Mouse (Mus musculus) liver, embryonic 14.5 days (tissue): ENCODE measurements around the gene Pgrmc1. TPM values are rescaled to one million over a fixed set of nuclear protein-coding genes. Genes with fewer than 3 reads are reported as not detected.

Experiments used
- ATAC-seq: fragments of 200-750 bp; cut with Nextera tagmentation; 2 replicates; pipeline ENCODE4 v1.8.0; 2017; ENCODE audit warnings: moderate number of reproducible peaks, mild to moderate bottlenecking, moderate library complexity; ENCODE audit not compliant: insufficient read depth
- DNase-seq, 3 experiments: peaks; one replicate each; pipeline ENCODE4 v3.0.0-alpha.2; 2012 to 2013; ENCODE audit warnings: low read depth in 3 of 3, low spot score in 3 of 3
- H3K27ac ChIP-seq: fragments of 300-500 bp; sonication (generic); 2 replicates; pipeline ENCODE4 v1.5.1; 2014; ENCODE audit warnings: moderate library complexity, mild to moderate bottlenecking, control low read depth, inconsistent platforms
- H3K27me3 ChIP-seq: fragments of 300-500 bp; sonication (generic); 2 replicates; pipeline ENCODE4 v1.6.1; 2014; ENCODE audit warnings: mild to moderate bottlenecking, low read length, moderate library complexity; ENCODE audit not compliant: control insufficient read depth, insufficient read depth
- H3K36me3 ChIP-seq: fragments of 300-500 bp; sonication (generic); replicated peaks from 2 replicates; pipeline ENCODE4 v1.6.1; 2014; ENCODE audit warnings: low read depth; ENCODE audit not compliant: control insufficient read depth, insufficient read depth
- H3K4me1 ChIP-seq, 2 experiments: fragments of 200-500 bp in 1 of 2; fragments of 300-500 bp in 1 of 2; sonication (generic) in 1 of 2; replicated peaks; 2 replicates each; pipeline ENCODE4 v1.6.1; 2012 to 2014; ENCODE audit warnings: antibody characterized with exemption in 1 of 2, inconsistent platforms in 1 of 2, low read length in 1 of 2; ENCODE audit not compliant: control insufficient read depth in 2 of 2, insufficient read depth in 2 of 2
- H3K4me2 ChIP-seq: fragments of 300-500 bp; sonication (generic); 2 replicates; pipeline ENCODE4 v1.6.1; 2014; ENCODE audit warnings: low read depth, mild to moderate bottlenecking, control low read depth, moderate library complexity
- H3K4me3 ChIP-seq, 2 experiments: fragments of 200-500 bp in 1 of 2; fragments of 300-500 bp in 1 of 2; sonication (generic) in 1 of 2; 2 replicates each; pipeline ENCODE4 v1.5.1; 2012 to 2014; ENCODE audit warnings: low read depth in 2 of 2, low read length in 2 of 2, mild to moderate bottlenecking in 2 of 2, control low read depth in 1 of 2, inconsistent platforms in 1 of 2, moderate library complexity in 1 of 2; ENCODE audit not compliant: insufficient read depth in 1 of 2
- H3K9ac ChIP-seq: fragments of 300-500 bp; sonication (generic); replicated peaks from 2 replicates; pipeline ENCODE4 v1.6.1; 2014; ENCODE audit warnings: mild to moderate bottlenecking, control low read depth, moderate library complexity
- H3K9me3 ChIP-seq: fragments of 300-500 bp; sonication (generic); 2 replicates; pipeline ENCODE4 v1.6.1; 2016; ENCODE audit warnings: low read length, mixed read lengths; ENCODE audit not compliant: control insufficient read depth
- CTCF ChIP-seq: IDR thresholded peaks from 2 replicates; pipeline ENCODE4 v1.5.1; 2016; ENCODE audit warnings: antibody characterized with exemption, low read depth, control low read depth
- EP300 ChIP-seq: IDR thresholded peaks from 2 replicates; pipeline ENCODE4 v1.6.1; 2016; ENCODE audit warnings: antibody characterized with exemption, low read depth
- WGBS: fragments of 180-500 bp; shearing (Covaris S2); extraction: QIAGEN DNeasy Blood & Tissue Kit; methylation state at CpG from one replicate; pipeline ENCODE4 v1.1.7; 2014; ENCODE audit not compliant: insufficient replicate concordance; 5-methylcytosine and 5-hydroxymethylcytosine counted together
- polyA plus RNA-seq, 2 experiments: library from polyadenylated mRNA; depleted of rRNA in 1 of 2; stranded (reverse) in 1 of 2; unstranded in 1 of 2; fragments of >200 nt; fragmentation: Nextera tagmentation in 1 of 2; extraction: Ambion mirVana in 1 of 2; gene quantifications; 2 replicates each; pipeline versions ENCODE4 v1.2.1 to v1.2.3; 2012 to 2014

The Pgrmc1 gene
- polyA plus RNA-seq, 2 experiments = 48.6 to 102 TPM

GRCm38 (mm10) chrX:36600066-36600465 lies 2.1 kb downstream of the Pgrmc1 start:
- Histone ChIP-seq H3K9me3 (no peaks in the 10 kb centered on the region), H3K27ac (no peak overlapping the region), H3K36me3 (no peaks in the 10 kb centered on the region; the same call in 1 of the 2 replicates), H3K9ac (no peak overlapping the region), H3K27me3 (no peaks in the 10 kb centered on the region), H3K4me2 (peak overlapping the region; percentile 57; the same call in 1 of the 2 replicates), H3K4me3 (no peak overlapping the region), H3K4me1 (peaks cover 0 to 8% of the 10 kb centered on the region in 2 experiments; a peak in 1 of 4 replicates)
- ATAC-seq (no peak), DNase-seq (no peak)
- TF ChIP-seq EP300 (no peak), CTCF (no peak)
- WGBS = 50% methylated on average over 8 of the region's 8 CpGs

DNA sequence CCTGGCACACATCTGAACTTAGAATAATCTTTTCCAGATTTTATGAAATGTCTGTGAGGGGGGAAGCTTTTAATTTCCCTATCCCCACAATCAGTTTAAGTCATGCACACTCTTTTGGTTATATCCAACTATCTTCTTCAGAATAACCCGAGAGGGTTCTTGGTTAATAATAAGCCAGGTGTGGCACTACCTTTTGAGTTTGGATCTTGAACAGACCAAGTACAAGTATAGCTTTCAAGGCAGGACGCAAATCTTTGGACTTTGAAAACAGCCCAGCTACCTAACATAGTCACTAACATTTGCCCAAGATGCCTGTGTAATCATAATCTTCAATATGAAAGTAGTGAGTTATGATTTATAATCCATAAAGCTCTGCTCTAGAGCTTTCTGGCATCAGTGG lies 4.9 kb downstream of the Pgrmc1 start:
- 55% methylated on average over 2 of the region's 2 CpGs for WGBS
- H3K4me2 ChIP-seq = no peak overlapping the region
- TF ChIP-seq CTCF (no peak), EP300 (no peak)
- no peak overlapping the region for H3K4me3 ChIP-seq
- no peak overlapping the region for H3K27ac ChIP-seq
- H3K4me1 ChIP-seq = peaks cover 0 to 6% of the 10 kb centered on the region in 2 experiments; a peak in 1 of 4 replicates
- no peaks in the 10 kb centered on the region; the same call in 1 of the 2 replicates for H3K36me3 ChIP-seq
- H3K9ac ChIP-seq = no peak overlapping the region
- no peaks in the 10 kb centered on the region for H3K9me3 ChIP-seq
- no peak for ATAC-seq
- no peak for DNase-seq
- H3K27me3 ChIP-seq = no peaks in the 10 kb centered on the region

- 49% methylated on average over 4 of the region's 4 CpGs for WGBS
- Histone ChIP-seq H3K4me3 (no peak overlapping the region), H3K9me3 (no peaks in the 10 kb centered on the region), H3K27ac (no peak overlapping the region), H3K36me3 (no peaks in the 10 kb centered on the region; the same call in 1 of the 2 replicates), H3K27me3 (no peaks in the 10 kb centered on the region), H3K4me1 (peaks cover 0 to 4% of the 10 kb centered on the region in 2 experiments; a peak in 1 of 4 replicates), H3K4me2 (no peak overlapping the region), H3K9ac (no peak overlapping the region)
- DNase-seq (no peak), ATAC-seq (no peak)
- no peak for TF ChIP-seq EP300
- TF ChIP-seq CTCF = no peak
These were observed 6.0 kb downstream of the Pgrmc1 start for GRCm38 (mm10) chrX:36604040-36604439.

DNA sequence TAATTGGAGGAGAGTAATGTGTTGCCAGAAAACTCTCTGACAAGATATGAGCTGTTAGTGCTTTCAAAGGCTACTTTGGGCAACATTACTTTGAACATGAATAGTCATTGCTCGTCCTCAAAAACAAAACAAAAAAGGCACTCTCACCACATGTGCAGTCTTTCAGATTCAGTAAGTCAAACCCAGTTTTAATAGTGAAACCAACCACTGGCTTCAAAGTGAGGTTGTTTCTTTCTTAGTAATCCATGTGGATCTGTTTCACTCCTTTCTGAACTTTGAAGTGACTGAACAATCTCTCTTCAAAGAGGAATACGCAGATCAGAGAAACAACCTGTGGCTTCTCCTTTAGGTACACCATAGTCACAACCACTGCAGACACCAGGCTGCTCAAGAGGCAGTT lies 11.1 kb downstream of the Pgrmc1 start:
- Histone ChIP-seq H3K9ac (no peak overlapping the region), H3K27ac (no peak overlapping the region), H3K27me3 (no peaks in the 10 kb centered on the region), H3K4me3 (no peak overlapping the region), H3K36me3 (no peaks in the 10 kb centered on the region), H3K4me2 (no peak overlapping the region), H3K4me1 (no peaks in the 10 kb centered on the region), H3K9me3 (no peaks in the 10 kb centered on the region)
- DNase-seq = no peak
- 72% methylated on average over 2 of the region's 2 CpGs for WGBS
- TF ChIP-seq EP300 = no peak
- TF ChIP-seq CTCF = no peak
- ATAC-seq = no peak

- DNase-seq (no peak), ATAC-seq (no peak)
- no peak overlapping the region for H3K27ac ChIP-seq
- TF ChIP-seq EP300 (no peak), CTCF (no peak)
- no peak overlapping the region for H3K9ac ChIP-seq
- H3K4me2 ChIP-seq = no peak overlapping the region
- H3K36me3 ChIP-seq = no peaks in the 10 kb centered on the region
- H3K27me3 ChIP-seq = no peaks in the 10 kb centered on the region
- WGBS = 51% methylated on average over 3 of the region's 3 CpGs
- H3K4me3 ChIP-seq = no peak overlapping the region
- H3K4me1 ChIP-seq = no peaks in the 10 kb centered on the region
- no peaks in the 10 kb centered on the region for H3K9me3 ChIP-seq
These were observed 30.1 kb downstream of the Pgrmc1 start for GRCm38 (mm10) chrX:36628102-36628501.
